Mouse (Mus musculus) heart, embryonic 16.5 days (tissue): Measurements from ENCODE around the gene Cdpf1. TPM values are rescaled to one million over a fixed set of nuclear protein-coding genes. Genes with fewer than 3 reads are reported as not detected.

Experiments used
- ATAC-seq: fragments of 200-750 bp; cut with Nextera tagmentation; replicated peaks from 2 replicates; pipeline ENCODE4 v1.8.0; 2017; ENCODE audit warnings: moderate number of reproducible peaks; ENCODE audit not compliant: insufficient read depth, low FRiP score; ENCODE audit errors: extremely low read depth
- H3K27ac ChIP-seq: fragments of 300-500 bp; sonication (generic); 2 replicates; pipeline ENCODE4 v1.5.1; 2014; ENCODE audit warnings: mild to moderate bottlenecking, low read length, control low read depth, moderate library complexity
- H3K27me3 ChIP-seq: fragments of 300-500 bp; sonication (generic); 2 replicates; pipeline ENCODE4 v1.6.1; 2014; ENCODE audit warnings: low read length, mixed read lengths; ENCODE audit not compliant: control insufficient read depth, insufficient read depth
- H3K36me3 ChIP-seq: fragments of 300-500 bp; sonication (generic); 2 replicates; pipeline ENCODE4 v1.6.1; 2014; ENCODE audit not compliant: control insufficient read depth, insufficient read depth
- H3K4me1 ChIP-seq: fragments of 300-500 bp; sonication (generic); 2 replicates; pipeline ENCODE4 v1.6.1; 2014; ENCODE audit warnings: low read length, mixed read lengths; ENCODE audit not compliant: control insufficient read depth, insufficient read depth
- H3K4me2 ChIP-seq: fragments of 300-500 bp; sonication (generic); 2 replicates; pipeline ENCODE4 v1.6.1; 2014; ENCODE audit warnings: low read depth, mild to moderate bottlenecking, control low read depth, low read length
- H3K4me3 ChIP-seq: fragments of 300-500 bp; sonication (generic); 2 replicates; pipeline ENCODE4 v1.5.1; 2014; ENCODE audit warnings: mild to moderate bottlenecking, control low read depth, low read length
- H3K9ac ChIP-seq: fragments of 300-500 bp; sonication (generic); 2 replicates; pipeline ENCODE4 v1.6.1; 2014; ENCODE audit warnings: low read length, control low read depth
- H3K9me3 ChIP-seq: fragments of 300-500 bp; sonication (generic); replicated peaks from 2 replicates; pipeline ENCODE4 v1.6.1; 2016; ENCODE audit warnings: low read length; ENCODE audit not compliant: control insufficient read depth
- WGBS: fragments of 180-500 bp; shearing (Covaris S2); extraction: QIAGEN DNeasy Blood & Tissue Kit; methylation state at CpG from one replicate; pipeline ENCODE4 v1.1.7; 2014; 5-methylcytosine and 5-hydroxymethylcytosine counted together
- polyA plus RNA-seq: library from polyadenylated mRNA; unstranded; fragments of >200 nt; fragmentation: Nextera tagmentation; extraction: Ambion mirVana; gene quantifications from 2 replicates; pipeline ENCODE4 v1.2.1, GENCODE M21; 2015

Cdpf1 gene
- polyA plus RNA-seq, 1 experiment from 2014 or later: 48.8 TPM

- 60% methylated on average over 3 of the region's 3 CpGs for WGBS
- Histone ChIP-seq H3K4me2 (no peak overlapping the region), H3K36me3 (no peaks in the 10 kb centered on the region), H3K9me3 (no peaks in the 10 kb centered on the region), H3K4me3 (no peak overlapping the region), H3K27ac (no peak overlapping the region), H3K9ac (no peak overlapping the region), H3K4me1 (peaks cover 8% of the 10 kb centered on the region), H3K27me3 (no peaks in the 10 kb centered on the region)
- ATAC-seq: no peak
These were observed 23.8 kb upstream of the Cdpf1 start for GRCm38 (mm10) chr15:85835335-85835734.

DNA sequence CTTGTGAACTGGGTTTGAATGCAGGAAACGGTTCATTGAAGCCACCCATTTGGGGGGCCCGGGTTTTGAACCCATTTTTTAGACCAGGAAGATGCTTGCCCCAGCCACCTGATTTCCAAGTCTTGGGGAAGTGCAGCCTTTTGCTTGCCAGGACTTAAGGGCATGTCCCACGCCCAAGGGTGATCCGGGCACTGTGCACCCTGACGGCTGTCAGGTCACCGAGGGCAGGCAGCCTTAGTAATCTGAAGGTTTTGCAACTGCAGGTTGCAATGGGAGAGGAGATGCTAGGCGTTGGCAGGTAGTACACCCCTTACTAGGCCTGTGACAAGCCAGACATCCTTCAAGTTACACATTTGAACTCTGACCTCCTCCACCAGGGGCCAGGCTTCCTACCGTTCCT is 21.1 kb upstream of the Cdpf1 start:
- WGBS: 52% methylated on average over 8 of the region's 8 CpGs
- H3K36me3 ChIP-seq: no peaks in the 10 kb centered on the region
- peak overlapping the region; percentile 80 for H3K9ac ChIP-seq
- H3K4me3 ChIP-seq: peak overlapping the region; percentile 70
- H3K4me1 ChIP-seq: peaks cover 8% of the 10 kb centered on the region
- peak overlapping the region; percentile 43; the same call in 1 of the 2 replicates for H3K27ac ChIP-seq
- ATAC-seq: no peak
- H3K9me3 ChIP-seq: no peaks in the 10 kb centered on the region
- H3K27me3 ChIP-seq: no peaks in the 10 kb centered on the region
- peak overlapping the region; percentile 88 for H3K4me2 ChIP-seq

- H3K36me3 ChIP-seq: no peaks in the 10 kb centered on the region
- H3K4me1 ChIP-seq: peaks cover 8% of the 10 kb centered on the region
- H3K27me3 ChIP-seq: no peaks in the 10 kb centered on the region
- H3K9ac ChIP-seq: peak within 1 kb of the TSS; percentile 80
- ATAC-seq: peak; percentile 81
- H3K27ac ChIP-seq: peak within 1 kb of the TSS; percentile 43; the same call in 1 of the 2 replicates
- 2% methylated on average over 27 of the region's 27 CpGs for WGBS
- H3K4me2 ChIP-seq: peak within 1 kb of the TSS; percentile 88
- peak within 1 kb of the TSS; percentile 70 for H3K4me3 ChIP-seq
- no peaks in the 10 kb centered on the region for H3K9me3 ChIP-seq
These were observed 20.6 kb upstream of the Cdpf1 start, which contains the start of gene Ttc38 for GRCm38 (mm10) chr15:85831954-85832590. Gene Ttc38, plus strand, starts transcription at chr15:85832306.

- H3K27me3 ChIP-seq: no peaks in the 10 kb centered on the region
- H3K4me3 ChIP-seq: no peak overlapping the region
- 65% methylated on average over 5 of the region's 5 CpGs for WGBS
- H3K27ac ChIP-seq: no peak overlapping the region
- H3K36me3 ChIP-seq: no peaks in the 10 kb centered on the region
- no peak for ATAC-seq
- no peak overlapping the region for H3K4me2 ChIP-seq
- no peaks in the 10 kb centered on the region for H3K9me3 ChIP-seq
- peaks cover 8% of the 10 kb centered on the region for H3K4me1 ChIP-seq
- no peak overlapping the region for H3K9ac ChIP-seq
These were observed 18.0 kb upstream of the Cdpf1 start for GRCm38 (mm10) chr15:85829470-85829869.

GRCm38 (mm10) chr15:85828071-85828470 is 16.6 kb upstream of the Cdpf1 start:
- H3K27ac ChIP-seq: no peak overlapping the region
- H3K9me3 ChIP-seq: no peaks in the 10 kb centered on the region
- H3K4me1 ChIP-seq: peaks cover 8% of the 10 kb centered on the region
- H3K36me3 ChIP-seq: no peaks in the 10 kb centered on the region
- H3K27me3 ChIP-seq: no peaks in the 10 kb centered on the region
- no peak overlapping the region for H3K4me2 ChIP-seq
- 69% methylated on average over 4 of the region's 4 CpGs for WGBS
- no peak overlapping the region for H3K9ac ChIP-seq
- H3K4me3 ChIP-seq: no peak overlapping the region
- ATAC-seq: no peak

DNA sequence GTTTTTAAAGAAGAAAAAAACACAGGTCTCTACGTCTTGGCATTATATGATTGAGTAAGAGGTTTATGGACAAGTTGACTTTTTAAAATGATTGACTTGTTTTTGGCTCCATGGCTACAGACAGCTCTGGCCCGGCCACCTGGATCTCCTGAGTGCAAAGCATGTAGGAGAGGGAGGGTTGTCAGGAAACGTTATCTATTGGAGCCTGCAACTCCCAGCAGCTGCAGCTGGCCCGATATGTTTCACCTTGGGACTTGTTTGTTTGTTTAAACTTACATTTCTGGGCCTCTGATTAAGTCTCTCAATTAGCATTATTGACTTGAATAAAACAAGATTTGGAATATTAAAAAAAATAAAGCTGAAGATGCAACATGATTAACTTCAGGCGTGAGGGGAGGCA is 15.2 kb upstream of the Cdpf1 start:
- Histone ChIP-seq H3K4me3 (no peak overlapping the region), H3K9me3 (no peaks in the 10 kb centered on the region), H3K4me1 (peaks cover 5% of the 10 kb centered on the region; the same call in 1 of the 2 replicates), H3K36me3 (no peaks in the 10 kb centered on the region), H3K4me2 (no peak overlapping the region), H3K27me3 (no peaks in the 10 kb centered on the region), H3K27ac (no peak overlapping the region), H3K9ac (no peak overlapping the region)
- ATAC-seq: no peak
- 40% methylated on average over 5 of the region's 5 CpGs for WGBS

GRCm38 (mm10) chr15:85822011-85822359 is 10.5 kb upstream of the Cdpf1 start:
- ATAC-seq: peak; percentile 45
- Histone ChIP-seq H3K27me3 (peaks cover 15% of the 10 kb centered on the region), H3K9me3 (peaks cover 17% of the 10 kb centered on the region), H3K9ac (peak overlapping the region; percentile 82), H3K27ac (no peak overlapping the region), H3K4me3 (peak overlapping the region; percentile 60), H3K36me3 (no peaks in the 10 kb centered on the region), H3K4me1 (peaks cover 7% of the 10 kb centered on the region), H3K4me2 (peak overlapping the region; percentile 95)
- 10% methylated on average over 4 of the region's 4 CpGs for WGBS

GRCm38 (mm10) chr15:85821203-85822010 is 9.9 kb upstream of the Cdpf1 start, which contains the start of gene Pkdrej:
Gene Pkdrej, minus strand, starts transcription at chr15:85821734.
- H3K9ac ChIP-seq: peak within 1 kb of the TSS; percentile 82
- peaks cover 21% of the 10 kb centered on the region for H3K9me3 ChIP-seq
- H3K4me2 ChIP-seq: peak within 1 kb of the TSS; percentile 95
- peak within 1 kb of the TSS; percentile 60 for H3K4me3 ChIP-seq
- peak; percentile 79 for ATAC-seq
- H3K27ac ChIP-seq: no peak within 1 kb of the TSS
- H3K27me3 ChIP-seq: peaks cover 15% of the 10 kb centered on the region
- no peaks in the 10 kb centered on the region for H3K36me3 ChIP-seq
- 1% methylated on average over 58 of the region's 65 CpGs for WGBS
- H3K4me1 ChIP-seq: peaks cover 7% of the 10 kb centered on the region

GRCm38 (mm10) chr15:85813428-85813827 is 1.9 kb upstream of the Cdpf1 start:
- 53% methylated on average over 10 of the region's 10 CpGs for WGBS
- Histone ChIP-seq H3K4me2 (no peak overlapping the region), H3K4me3 (no peak overlapping the region), H3K9ac (no peak overlapping the region), H3K36me3 (no peaks in the 10 kb centered on the region), H3K27me3 (no peaks in the 10 kb centered on the region), H3K9me3 (peaks cover 15% of the 10 kb centered on the region), H3K27ac (no peak overlapping the region), H3K4me1 (peaks cover 19% of the 10 kb centered on the region)
- ATAC-seq: no peak
